Mouse (Mus musculus) layer of hippocampus, adult 9-11 months (tissue): ENCODE results near the gene Nos1ap.

ENCODE experiments used
- DNase-seq: peaks from one replicate; pipeline ENCODE4 v3.0.0; 2022

Nos1ap gene

GRCm38 (mm10) chr1:170254893-170255559, 334.6 kb downstream of the Nos1ap start:
- peak; percentile 6 for DNase-seq
